Mouse (Mus musculus): ENCODE measurements around the gene Gpr62. TPM values are rescaled to one million over a fixed set of nuclear protein-coding genes. Genes with fewer than 3 reads are reported as not detected.

Gene Gpr62
- polyA plus RNA-seq, 1 experiment: 0.35 TPM

- DNase-seq (ENCODE audit: low read depth): no peak
Measured at GRCm38 (mm10) chr9:106474456-106474855, 8.7 kb upstream of the Gpr62 start.

GRCm38 (mm10) chr9:106473753-106474105 lies 8.0 kb upstream of the Gpr62 start:
- no peak for DNase-seq (ENCODE audit: low read depth)

GRCm38 (mm10) chr9:106473081-106473752 lies 7.5 kb upstream of the Gpr62 start:
- DNase-seq (ENCODE audit: low read depth): no peak

DNA sequence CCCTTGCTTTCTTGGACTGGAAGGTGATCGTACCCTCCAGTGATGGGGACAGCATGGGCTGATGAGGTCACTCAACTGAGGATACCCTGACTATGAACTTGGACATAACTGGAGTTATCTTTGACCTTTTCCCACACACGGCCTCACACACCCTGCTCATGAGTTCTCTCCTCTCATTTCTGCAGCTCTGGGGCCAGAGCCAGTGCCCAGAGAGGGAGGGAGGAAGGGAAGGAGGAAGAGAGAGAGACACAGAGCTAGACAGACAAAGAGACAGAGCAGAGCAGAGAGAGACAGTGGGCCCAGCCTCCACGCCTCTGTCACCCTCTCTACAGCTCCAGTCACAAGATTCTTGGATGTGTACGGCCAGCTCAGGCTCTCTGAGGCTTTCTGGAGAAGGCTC lies 6.6 kb upstream of the Gpr62 start:
- DNase-seq (ENCODE audit: low read depth): no peak

- no peak for DNase-seq (ENCODE audit: low read depth)
Measured at GRCm38 (mm10) chr9:106471892-106472291, 6.2 kb upstream of the Gpr62 start.

DNA sequence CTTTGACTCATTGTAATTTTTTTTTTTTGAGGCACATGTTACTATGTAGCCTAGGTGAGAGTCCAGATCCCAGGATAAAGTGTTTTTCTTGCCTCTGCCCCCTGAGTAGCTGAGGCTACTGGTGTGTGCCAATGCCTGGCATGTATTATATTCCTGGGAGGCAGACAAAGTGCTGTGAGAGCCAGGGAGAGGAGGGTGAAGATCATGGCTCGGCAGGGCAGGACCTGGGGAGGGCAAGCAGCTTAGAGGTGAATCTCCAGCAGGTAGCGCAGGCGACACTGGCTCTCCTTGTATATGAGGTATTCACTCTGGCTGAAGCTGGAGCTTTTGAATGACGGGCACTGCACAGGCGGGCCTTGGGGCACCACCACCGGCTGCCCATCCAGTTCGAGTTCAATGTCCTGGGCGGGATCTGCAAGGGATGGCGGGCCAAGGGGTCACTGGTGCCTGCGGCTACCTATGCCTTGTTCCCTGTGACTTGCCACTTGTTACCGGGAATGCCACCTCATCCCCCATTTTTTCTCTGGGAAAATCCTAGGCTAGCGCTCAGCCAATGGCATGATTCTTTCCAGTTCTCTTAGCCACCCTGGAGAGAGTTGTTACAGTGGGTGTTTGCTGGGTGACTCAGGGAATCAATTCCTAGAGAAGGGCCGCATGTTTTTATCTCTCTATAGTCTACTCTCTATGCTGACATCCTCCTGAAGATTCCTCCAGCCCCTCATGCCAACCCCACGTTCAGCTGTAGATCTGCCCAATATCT lies 5.4 kb upstream of the Gpr62 start:
- no peak for DNase-seq (ENCODE audit: low read depth)

GRCm38 (mm10) chr9:106469776-106470175 lies 4.0 kb upstream of the Gpr62 start:
- DNase-seq (ENCODE audit: low read depth): no peak

DNA sequence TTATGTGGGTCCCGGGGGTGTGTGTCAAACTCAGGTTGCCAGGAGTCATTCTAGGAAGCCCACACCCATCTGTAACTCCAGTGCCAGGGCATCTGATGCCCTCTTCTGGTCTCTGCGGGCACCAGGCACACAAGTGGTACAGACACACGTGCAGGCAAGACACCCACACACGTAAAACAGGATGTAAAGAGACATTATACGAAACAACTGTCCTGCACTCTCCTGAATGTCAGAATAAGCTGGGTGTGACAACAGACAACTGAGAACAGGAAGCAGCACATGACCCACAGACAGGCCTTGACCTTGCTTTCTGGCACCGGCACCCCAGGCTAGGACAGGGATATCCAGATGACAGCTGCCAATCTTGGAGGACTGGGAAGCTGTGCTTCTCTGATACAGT lies 3.6 kb upstream of the Gpr62 start:
- DNase-seq (ENCODE audit: low read depth): no peak

GRCm38 (mm10) chr9:106467746-106468145 lies 2.0 kb upstream of the Gpr62 start:
- no peak for DNase-seq (ENCODE audit: low read depth)

DNA sequence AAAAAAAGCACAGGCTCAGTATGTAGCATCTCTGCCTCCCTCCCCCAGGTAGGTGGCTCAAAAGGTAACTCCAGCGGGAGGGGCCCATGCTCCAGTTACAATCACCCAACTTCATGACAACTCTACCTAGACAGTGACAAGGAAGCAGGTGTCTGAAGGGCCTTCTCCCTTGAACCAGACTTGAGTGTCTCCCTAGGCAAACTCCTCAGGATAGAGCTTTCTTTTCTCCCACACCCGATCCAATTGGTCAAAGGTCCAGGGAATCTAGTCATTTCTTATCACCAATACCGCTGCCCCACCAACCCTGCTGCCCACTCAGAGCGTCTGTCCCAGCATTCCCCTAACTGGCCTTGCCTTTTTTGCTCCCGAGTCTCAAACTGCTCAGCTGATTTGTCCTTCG lies 983 bp upstream of the Gpr62 start:
- no peak for DNase-seq (ENCODE audit: low read depth)

- no peak for DNase-seq (ENCODE audit: low read depth)
Measured at GRCm38 (mm10) chr9:106464751-106465541, 792 bp downstream of the Gpr62 start.

- DNase-seq (ENCODE audit: low read depth): no peak
Measured at GRCm38 (mm10) chr9:106463122-106464063, 2.3 kb downstream of the Gpr62 start.

DNA sequence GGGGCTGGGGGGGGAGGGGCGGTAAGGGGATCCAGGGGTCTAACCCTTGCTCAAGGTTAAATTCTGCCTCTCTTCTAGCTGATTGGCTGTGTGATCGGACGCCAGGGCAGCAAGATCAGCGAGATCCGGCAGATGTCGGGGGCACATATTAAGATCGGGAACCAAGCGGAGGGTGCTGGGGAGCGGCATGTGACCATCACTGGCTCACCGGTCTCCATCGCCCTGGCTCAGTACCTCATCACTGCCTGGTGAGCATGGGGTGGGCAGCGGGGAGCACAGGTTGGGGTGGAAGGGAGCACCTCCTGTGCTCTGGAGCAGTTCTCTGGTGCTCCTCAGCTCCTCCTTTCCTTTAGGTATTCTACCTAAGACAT lies 3.3 kb downstream of the Gpr62 start:
- DNase-seq (ENCODE audit: low read depth): no peak

- no peak for DNase-seq (ENCODE audit: low read depth)
Measured at GRCm38 (mm10) chr9:106461641-106462429, 3.9 kb downstream of the Gpr62 start.

GRCm38 (mm10) chr9:106461026-106461415 lies 4.7 kb downstream of the Gpr62 start:
- no peak for DNase-seq (ENCODE audit: low read depth)

DNA sequence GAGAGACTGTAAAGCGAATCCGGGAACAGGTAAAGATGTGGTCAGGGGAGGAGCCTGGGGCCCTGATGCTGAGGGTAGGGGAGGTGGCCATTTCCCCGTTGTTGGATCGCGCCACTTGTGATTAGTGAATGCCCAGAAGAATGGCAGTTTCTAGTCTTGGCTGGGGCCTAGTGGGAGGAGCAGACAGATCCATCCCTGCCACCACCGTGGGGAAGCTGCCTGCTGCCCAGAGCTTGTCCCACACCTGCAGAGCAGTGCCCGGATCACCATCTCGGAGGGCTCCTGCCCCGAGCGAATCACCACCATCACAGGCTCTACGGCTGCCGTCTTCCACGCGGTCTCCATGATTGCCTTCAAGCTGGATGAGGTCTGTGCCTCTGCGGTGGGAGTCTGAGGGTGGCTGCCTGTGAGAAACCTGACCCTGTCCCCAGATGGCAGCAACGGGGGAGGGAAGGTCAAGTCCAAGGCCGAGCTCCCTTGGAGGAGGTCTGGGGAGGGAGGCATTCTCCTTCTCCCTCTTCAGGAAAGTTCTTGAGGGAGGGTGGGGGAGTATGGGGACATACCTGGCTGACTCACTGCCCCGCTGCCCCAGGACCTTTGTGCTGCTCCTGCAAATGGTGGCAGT lies 5.2 kb downstream of the Gpr62 start:
- no peak for DNase-seq (ENCODE audit: low read depth)

DNA sequence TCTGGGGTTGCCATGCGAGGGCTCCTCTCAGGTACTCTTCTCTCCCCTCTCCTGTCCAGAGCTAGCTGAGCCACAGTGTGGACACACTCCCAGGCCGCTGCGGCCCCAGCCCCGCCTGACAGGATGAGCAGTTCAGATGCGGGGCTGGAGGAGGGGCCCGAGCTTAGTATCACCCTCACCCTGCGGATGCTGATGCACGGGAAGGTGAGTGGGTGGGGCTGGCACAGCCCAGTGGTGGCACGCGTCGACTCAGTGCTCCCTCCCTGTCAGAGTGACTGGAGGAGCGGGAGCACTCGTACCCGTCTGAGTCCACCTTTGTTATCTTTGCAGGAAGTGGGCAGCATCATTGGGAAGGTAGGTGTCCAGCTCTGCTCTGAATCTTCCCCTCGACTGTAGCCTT lies 5.8 kb downstream of the Gpr62 start:
- no peak for DNase-seq (ENCODE audit: low read depth)

DNA sequence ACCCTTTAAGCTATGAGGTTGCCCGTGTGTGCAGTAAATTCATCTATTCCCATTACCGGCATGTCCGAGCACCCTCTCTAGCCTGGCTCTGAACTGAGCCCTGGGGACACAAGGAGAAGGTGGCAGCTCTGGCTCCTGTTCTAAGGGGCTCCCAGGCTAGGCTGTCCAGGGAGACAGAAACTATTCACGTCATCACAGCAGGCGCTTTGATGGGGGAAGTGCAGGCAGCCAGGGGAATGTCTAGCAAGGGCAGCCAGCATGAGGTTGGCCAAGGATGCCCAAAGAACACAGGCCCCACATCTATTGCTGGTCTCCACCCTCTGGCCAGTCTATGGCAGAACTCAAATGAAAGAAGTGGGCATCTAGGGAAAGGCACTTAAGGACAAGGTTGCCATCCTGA lies 7.8 kb downstream of the Gpr62 start:
- DNase-seq (ENCODE audit: low read depth): no peak

GRCm38 (mm10) chr9:106457163-106457559 lies 8.6 kb downstream of the Gpr62 start:
- DNase-seq (ENCODE audit: low read depth): no peak
